Mouse (Mus musculus) c-Kit-positive CD71-positive TER-119-positive erythroid progenitor cells, embryonic 14.5 days (primary cell): ENCODE measurements around the gene Cetn3.

Experiments
- DNase-seq: peaks from one replicate; pipeline ENCODE4 v3.0.0-alpha.2; 2013; ENCODE audit warnings: low spot score

Gene Cetn3

GRCm38 (mm10) chr13:81822750-81823149 lies 39.9 kb downstream of the Cetn3 start:
- DNase-seq, result no peak

- no peak for DNase-seq
These were observed 41.9 kb downstream of the Cetn3 start for GRCm38 (mm10) chr13:81824576-81825330.

GRCm38 (mm10) chr13:81828486-81828885 lies 45.6 kb downstream of the Cetn3 start:
- no peak for DNase-seq

GRCm38 (mm10) chr13:81831838-81832237 lies 49.0 kb downstream of the Cetn3 start:
- DNase-seq, result no peak

GRCm38 (mm10) chr13:81836386-81837177 lies 53.7 kb downstream of the Cetn3 start:
- DNase-seq, result no peak

GRCm38 (mm10) chr13:81838016-81838415 lies 55.1 kb downstream of the Cetn3 start:
- no peak for DNase-seq

GRCm38 (mm10) chr13:81838948-81839347 lies 56.1 kb downstream of the Cetn3 start:
- no peak for DNase-seq

- DNase-seq, result no peak
These were observed 57.4 kb downstream of the Cetn3 start for GRCm38 (mm10) chr13:81840246-81840645.

GRCm38 (mm10) chr13:81840646-81841045 lies 57.8 kb downstream of the Cetn3 start:
- DNase-seq, result no peak

GRCm38 (mm10) chr13:81842278-81842677 lies 59.4 kb downstream of the Cetn3 start:
- DNase-seq, result no peak
